Mouse (Mus musculus): ENCODE results near the gene Sephs1.

The Sephs1 gene

DNA sequence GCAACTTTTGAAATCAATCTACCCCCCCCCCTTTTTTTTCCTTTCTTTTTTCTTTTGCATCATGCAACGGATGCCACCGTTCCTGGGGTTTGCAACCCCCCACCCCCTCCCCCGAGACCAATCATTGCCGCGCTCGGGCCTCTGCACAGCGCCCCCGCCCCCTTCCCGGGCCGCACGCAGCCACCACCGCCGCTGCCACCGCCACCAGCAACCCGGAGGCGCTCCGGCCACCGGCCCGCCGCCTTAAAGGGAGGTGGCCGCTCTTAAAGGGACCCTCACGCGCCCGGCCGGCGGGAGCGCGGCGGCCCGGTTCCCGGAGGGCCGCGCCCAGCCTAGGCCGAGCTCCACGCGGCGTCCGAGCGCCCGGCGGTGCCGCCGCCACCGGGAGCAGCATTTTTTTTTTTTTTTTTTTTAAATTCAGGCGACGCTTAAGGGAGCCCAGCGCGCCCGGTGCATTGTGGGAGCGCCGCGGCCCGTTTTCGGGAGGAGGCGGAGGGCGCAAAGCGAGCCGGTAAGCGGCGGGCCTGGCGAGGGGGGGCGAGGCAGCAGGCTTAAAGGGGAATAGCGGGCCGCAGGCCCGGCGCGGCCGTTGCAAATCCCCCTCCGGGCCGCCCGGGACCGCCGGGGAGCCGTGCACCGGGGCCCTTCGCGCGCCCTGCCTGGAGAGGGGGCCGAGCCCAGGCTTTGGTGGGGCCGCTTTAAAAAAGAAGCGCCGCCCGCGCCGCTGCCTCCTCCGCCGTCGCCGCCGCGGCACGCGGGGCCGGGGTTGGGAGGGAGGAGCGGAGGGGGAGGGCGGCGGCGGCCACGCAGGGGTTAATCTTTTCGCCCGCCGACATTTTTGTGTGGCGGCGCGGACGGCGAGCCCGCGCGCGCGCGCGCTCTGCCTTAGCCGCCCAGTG, at the start of gene Sephs1:
Sephs1 (plus strand) TSS at position 215 of the 899 bp plus-strand sequence.
- peak; percentile 85 for DNase-seq (ENCODE audit: low read depth, low spot score)

DNA sequence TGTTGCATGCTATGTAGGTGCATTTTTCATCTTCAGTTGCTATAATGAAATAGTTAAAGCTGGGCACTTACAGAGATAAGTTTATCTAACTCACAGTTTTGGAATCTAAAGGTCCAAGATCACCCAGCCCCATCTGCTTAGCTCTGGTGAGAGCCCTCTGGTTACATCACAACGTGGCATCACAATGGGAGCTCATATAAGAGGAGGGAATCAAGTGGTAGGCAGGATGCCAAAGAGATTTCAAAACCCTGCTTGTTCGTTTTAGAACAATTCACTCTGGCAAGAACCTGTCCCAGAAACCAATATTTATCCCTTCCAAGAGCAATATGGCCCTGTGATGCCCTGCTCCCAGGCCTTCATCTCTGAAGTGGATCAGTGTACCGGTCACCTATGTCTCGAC, 49.2 kb upstream of the Sephs1 start:
- DNase-seq (ENCODE audit: low read depth, low spot score): no peak

DNA sequence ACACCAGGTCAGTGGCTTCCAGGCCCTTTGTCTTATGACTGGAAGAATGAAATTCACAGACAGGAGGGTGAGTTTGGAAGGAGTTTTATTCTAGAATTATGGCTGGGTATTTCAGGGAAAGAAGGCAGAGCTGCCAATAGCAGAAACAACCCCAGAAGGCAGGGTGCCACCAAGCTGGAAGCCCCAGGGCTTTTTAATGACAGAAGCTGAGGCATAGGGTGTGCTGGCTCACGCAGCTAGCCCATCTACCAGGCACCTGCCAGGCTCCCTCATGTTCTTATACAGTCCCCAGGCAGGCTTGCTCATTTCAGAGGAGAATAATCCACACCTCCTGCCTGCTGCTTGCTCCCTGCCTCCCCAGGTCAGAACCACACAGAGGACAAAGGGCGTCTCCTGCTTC, 31.9 kb upstream of the Sephs1 start:
- no peak for DNase-seq (ENCODE audit: low read depth, low spot score)

DNA sequence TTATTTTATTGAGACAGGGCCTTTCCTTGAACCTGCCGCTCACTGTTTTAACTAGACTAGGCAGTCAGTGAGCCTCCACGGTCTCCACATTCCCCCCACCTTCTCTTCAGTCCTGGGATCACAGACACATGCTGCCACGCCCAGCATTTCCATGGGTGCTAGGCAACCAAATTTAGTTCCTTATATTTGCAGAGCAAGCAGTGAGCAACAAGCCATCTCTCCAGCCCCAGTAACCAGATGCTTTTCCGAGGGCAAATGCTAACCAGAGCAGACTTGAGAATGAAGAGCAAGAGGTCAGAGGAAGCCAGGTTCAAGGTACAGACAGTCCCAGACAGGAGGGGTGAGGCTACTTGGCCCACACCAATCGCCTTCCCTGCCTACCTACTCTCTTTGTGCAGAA, 24.2 kb upstream of the Sephs1 start:
- DNase-seq (ENCODE audit: low read depth, low spot score): no peak

DNA sequence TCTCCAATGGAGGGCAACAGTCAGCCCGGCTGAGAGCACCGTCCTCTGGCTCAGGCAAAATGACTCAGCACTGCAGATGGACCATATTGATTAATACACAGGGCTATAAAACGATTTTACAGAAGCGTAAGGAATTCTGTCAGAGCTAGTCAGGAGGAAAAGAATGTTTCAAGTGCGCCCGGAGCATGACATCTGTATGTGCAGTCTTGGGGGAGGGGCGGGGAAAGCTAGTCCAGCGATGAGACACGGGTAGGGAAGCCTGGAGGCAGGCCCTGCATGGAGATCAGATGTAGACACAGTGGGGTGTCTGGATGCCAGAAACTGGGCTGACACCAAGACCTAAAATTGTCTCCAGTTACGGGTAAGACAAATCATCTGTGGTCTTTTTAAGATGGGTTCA, 23.2 kb upstream of the Sephs1 start:
- DNase-seq (ENCODE audit: low read depth, low spot score): no peak

DNA sequence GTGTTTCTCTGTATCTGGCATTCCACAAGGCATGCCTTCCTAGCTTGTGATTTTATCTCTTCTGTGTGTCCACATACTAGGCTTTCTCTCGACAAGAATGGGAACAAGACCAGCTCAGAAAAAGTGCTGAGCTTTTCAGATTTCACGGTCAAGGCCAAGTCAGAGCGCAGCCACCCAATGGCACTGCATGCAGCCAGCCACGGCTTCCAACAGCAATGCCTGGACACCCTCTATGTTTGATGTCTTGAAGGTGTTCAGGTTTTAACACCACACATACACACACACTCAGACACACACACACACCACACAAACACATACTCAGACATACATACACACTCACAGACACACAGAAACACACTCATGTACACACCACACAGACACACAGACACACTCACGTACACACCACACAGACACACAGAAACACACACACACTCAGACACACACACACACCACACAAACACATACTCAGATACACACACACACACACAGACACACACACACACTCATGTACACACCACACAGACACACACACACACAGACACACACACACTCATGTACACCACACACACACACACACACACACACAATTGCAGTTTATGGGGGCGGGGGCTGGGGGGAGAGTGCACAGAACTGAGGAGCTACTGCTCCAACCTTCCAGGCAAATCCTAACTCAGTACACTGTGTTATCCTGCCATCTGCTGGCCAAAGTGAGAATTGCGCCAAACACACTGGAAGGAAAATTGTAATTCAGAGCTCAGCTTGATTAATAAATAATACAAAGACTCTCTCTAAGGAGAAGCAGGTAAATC, 17.2 kb upstream of the Sephs1 start:
- peak; percentile 81 for DNase-seq (ENCODE audit: low read depth, low spot score)

DNA sequence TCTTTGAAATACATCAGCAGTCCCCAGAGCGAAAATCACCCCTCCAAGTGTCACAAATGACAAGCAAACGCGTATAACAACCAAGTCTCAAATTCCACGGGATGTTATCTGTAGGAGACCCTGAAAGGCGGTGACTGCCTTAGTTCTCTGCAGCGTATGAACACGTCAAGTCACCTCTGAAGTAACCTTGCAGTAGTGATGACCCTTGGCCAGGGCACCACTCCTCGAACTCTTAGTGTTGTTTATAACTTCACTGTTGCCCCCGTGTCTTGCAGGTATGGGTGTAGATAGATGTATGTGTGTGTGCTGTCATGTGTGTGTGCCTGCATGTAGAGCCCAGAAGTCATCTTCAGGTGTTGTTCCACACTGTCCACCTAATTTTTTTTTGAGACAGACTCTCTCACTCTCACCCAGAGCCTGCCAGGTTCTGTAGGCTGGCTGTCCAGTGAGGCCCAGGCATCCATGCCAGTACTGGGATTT, 16.5 kb upstream of the Sephs1 start:
- no peak for DNase-seq (ENCODE audit: low read depth, low spot score)

DNA sequence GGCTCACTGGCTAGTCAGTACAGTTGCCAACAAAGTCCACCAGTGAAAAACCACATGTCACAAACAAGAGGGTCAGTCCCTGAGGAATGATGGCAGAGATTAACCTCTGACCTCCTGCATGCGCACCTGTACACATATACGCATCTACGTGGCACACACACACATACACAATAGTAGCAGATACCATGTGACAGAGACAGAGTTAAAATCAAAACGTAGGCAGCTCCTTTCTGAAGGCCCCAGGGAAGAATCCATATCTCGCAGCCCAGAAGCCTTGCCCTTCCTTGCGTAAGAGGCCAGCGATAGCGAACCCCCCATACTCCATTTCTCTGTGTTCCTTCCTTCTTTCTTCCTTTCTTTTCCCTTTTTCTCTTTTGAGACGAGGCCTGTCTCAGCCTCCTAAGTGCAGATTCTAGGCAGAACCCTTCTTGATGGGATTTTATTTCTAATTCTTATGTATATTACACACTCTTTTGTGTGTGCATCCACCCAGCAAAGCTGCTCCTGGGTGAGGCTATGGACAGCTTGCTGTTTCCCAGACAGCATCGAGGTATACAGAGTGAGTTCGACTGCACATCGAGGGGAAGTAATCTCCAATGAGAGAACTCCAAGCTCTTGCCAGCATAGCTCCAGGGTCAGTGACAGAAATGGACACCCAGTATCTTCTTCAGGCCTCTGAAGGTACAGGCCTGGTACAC, 13.2 kb upstream of the Sephs1 start:
- no peak for DNase-seq (ENCODE audit: low read depth, low spot score)

DNA sequence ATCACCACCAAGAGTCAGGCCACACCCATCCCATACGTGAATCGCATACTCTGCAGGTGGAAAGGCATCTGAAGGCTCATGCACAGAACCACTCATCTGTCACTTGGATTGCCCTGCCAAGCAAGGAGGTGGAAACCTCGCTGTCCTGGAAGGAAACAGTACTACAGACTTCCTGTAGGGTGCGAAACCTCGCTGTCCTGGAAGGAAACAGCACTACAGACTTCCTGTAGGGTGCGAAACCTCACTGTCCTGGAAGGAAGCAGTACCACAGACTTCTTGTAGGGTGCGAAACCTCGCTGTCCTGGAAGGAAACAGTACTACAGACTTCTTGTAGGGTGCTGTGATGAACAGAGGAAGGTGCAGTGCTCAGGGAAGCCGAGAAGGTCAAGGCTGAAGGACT, 8.6 kb upstream of the Sephs1 start:
- DNase-seq (ENCODE audit: low read depth, low spot score): no peak

DNA sequence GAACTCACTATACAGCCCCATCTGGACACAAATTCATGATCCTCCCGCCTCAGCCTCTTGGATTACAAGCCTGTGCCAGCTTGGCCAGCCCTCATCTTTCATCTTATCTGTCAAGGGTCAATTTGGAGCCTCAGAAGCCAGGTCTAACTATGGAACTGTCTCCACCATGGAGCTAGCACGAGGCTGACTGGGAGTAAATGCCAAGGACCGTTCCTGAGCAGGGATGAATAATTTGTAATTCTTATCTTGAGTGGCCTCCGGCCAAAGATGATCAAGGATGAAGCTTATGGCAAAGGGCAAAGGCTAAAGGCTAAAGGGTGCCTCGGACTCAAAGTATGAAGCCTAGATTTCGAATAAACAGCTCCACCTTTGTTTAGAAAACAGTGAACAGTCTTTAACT, 8.0 kb upstream of the Sephs1 start:
- DNase-seq (ENCODE audit: low read depth, low spot score): no peak

DNA sequence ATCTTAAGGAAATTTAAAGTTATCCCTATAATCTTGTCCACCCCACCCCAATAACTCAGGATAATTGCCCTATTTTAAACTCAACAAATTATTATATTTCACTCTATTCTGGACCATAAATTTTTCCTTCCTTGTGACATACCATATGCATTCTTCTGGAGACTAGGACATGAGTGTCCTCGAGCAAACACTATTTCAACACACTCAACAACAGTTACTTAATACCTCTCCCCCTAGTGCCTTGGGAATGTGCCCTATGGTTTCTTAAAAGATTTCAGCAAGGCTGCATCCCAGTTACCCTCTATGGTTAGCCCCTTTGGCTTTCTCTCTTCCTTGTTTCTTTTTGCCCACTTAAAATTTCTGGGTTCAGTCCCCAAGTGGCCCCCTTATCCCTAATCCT, 6.3 kb upstream of the Sephs1 start:
- no peak for DNase-seq (ENCODE audit: low read depth, low spot score)

DNA sequence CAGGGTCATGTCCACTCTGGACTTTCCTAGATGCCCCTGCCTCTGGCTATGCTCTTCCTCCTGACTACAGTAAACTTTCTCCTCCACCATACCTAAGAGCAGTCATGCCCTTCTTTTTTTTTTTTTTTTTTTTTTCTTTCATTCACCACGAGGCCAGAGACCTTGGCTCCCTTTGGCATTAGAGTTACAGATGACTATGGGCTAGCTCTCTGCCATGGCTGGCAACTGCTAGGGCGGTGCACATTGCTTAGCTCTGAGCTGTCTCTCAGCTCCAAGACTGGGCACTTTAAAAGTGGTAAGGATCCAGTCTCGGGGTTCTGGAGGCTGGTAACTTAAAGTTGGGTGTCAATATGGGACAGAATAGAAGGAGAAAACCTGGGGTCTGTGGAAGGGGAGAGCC, 5.2 kb upstream of the Sephs1 start:
- DNase-seq (ENCODE audit: low read depth, low spot score): no peak

DNA sequence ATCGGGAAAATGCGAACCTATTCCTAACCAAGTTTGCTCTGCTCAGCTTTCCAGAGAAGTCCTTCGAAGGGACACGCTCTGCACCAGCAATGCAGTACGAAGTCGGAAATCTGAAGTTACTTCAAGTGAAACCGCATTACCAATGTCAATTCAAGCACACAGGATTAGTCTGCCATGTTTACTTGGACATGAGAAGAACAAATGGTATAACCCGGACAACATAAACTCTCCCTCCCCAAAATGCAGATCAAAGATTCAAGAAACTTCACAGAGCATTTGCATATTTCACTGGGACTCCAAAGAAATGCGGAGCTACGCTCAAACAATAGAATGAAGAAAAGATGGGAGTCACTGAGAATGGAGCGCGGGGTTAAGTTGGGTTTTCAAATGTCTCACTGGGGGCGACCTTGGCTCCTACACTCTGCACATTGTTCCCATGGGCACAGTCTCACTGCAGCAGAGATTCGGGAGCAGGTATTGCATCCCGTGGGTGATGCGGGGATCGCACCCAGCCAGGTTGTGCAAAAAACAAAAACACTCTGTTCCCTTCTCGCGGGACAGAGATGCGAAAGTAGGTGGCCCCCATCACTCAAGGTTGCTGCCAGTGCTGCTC, 521 bp upstream of the Sephs1 start:
- DNase-seq (ENCODE audit: low read depth, low spot score): no peak

DNA sequence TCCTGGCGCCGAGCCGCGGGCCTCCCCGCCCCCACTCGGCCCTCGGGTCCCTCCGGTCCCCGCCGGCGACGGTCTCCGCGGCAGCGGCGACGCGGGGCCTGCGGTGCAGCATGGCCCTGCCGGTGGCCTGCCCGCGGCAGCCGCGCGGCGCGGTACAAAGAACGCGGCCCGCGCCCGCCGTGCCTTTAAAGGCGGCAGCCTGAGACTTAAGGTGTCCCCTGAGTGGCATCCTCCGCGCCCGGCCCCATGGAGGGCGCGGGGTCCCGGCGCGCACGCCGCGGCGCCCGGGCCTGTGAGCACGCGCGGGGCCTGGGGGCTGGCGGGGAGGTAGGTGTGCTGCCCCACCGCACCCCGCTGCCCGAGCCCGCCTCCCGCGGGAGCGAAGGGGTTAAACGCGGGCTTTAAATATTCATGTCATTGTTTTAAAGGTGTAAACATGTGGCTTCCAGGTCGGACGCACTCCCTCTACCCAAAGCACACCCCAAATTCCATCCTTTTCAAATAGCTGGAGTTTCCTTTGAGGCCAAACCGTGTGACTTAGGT, 956 bp downstream of the Sephs1 start:
- DNase-seq (ENCODE audit: low read depth, low spot score): peak; percentile 75

DNA sequence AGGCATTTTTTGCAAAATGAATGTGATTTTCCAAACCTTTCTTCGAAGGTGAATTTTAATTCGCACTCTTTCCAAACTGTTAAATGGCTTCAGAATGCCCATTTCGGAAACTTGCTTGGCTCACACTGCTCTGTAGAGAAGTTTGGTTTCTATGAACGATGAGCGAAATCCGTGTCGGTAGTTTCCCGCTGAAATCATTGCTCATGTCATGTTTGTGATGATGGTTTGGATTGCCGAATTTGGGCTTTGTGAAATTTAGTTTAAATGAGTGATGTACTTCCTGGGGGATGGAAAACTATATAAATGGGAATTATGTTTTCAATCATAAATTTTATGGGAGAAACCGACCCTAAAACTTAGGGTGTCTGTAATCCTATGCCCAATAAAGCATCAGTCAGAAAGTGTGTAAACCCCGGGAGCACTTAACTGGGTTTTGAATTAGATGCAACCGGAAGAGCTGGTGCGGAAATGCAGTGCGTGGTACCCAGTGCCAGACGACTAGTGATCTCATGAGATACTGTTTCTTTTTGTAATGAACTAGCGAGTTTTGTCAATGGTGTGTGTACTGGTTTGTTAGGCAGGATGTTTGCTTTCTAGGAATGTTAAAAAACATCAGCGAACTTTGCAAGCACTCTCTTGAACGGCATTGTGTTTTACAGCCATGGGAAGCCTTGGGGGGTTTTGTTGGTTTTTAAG, 1.8 kb downstream of the Sephs1 start:
- no peak for DNase-seq (ENCODE audit: low read depth, low spot score)

DNA sequence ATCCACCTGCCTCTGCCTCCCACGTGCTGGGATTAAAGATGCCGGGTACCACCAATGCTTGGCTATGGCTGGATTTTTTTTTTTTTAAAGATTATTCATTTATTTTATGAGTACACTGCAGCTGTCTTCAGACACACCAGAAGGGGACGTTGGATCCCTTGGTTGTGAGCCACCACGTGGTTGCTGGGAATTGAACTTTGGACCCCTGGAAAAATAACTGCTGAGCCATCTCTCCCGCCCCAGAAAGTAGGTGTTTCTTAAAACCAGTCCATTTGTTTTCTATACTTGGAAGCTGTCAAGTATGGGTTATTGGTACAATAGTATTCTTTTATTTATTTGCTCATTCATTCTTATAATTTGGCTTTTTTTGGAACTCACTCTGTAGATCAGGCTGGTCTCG, 5.5 kb downstream of the Sephs1 start:
- DNase-seq (ENCODE audit: low read depth, low spot score): no peak

DNA sequence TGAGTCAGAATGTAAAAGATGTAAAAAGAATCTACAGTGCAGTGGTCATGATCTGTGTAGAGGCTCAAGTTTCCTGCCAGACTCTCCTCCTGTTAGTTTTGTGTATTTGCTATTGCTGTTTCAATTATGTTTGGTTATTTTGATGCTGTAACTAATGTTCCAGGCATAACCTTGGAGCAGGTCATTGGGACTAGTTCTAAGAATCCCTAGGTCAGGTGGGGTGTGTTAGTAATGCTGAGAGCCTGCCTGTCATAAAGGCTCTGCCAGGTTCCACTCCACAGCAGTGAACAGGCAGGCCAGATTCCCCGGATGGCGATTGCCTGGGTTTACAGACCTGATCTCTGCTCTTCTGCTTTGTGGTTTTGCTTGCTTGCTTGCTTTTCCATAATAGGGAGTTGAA, 14.2 kb downstream of the Sephs1 start:
- DNase-seq (ENCODE audit: low read depth, low spot score): no peak

DNA sequence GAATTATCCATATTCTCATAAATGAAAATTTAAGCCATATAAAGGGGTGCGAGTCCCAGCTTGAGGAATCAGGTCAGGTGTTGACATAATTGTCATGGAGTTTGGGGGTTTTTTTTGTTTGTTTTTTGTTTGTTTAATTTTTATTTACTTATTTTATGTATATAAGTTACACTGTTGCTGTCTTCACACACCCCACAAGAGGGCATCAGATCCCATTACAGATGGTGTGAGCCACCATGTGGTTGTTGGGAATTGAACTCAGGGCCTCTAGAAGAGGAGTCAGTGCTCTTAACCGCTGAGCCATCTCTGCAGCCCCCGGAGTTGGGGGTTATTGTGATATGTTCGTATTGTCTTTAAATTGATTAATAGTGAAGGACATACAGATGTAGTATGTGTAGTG, 15.6 kb downstream of the Sephs1 start:
- no peak for DNase-seq (ENCODE audit: low read depth, low spot score)

DNA sequence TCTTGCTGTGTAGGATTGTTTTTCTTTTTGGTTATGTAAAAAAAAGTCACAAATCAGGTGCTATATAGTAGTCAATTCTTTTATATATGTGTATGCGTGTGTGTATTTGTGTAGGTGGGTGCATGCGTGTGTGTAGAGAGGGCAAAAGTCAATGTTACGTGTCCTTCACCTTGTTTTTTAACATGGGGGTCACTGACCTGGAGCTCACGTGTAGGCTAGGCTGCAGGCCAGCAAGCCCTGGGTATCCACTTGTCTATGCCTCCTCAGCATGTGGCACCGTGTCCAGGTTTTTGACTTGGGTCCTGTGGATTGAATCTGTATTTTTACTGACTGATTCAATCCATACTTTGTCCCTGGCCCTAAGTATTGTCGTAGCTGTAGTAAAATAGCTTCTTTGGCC, 19.3 kb downstream of the Sephs1 start:
- no peak for DNase-seq (ENCODE audit: low read depth, low spot score)

DNA sequence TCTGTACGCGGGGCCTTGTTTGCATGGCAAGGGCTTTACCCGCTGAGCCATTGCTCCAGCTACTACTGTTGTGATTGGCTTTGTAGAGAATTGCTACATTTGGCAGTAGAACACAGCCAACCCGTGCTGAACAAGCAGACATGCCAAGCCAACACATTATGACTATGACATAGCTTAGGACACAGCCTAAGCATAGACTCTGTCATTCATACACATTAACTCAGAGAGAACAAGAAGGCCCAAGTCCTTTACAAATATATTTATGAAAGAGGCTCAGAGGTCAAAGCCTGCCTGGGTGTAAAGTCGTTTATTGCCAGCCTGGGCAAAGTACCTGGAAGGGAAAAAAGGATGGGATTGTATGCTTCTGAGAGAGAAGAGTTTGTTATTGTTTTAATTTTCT, 21.0 kb downstream of the Sephs1 start:
- DNase-seq (ENCODE audit: low read depth, low spot score): no peak

DNA sequence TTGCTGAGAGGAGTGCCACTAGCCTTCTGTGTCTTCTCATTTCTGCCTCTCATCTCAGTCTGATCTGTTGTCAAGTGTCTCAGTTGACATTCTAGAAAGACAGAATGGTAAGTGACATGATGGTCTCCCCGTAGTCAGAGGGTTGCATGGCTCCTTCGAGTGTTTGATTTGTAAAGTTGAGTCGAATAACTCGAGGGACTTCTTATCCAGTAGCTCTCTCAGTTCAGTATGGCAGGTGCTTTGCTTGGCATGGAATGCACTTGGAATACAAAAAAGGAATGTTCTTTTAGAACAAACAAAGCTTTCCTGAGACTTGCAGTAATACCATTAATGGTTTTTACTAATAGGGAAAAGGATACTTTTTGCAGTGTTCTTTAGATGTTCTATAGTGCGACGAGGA, 25.8 kb downstream of the Sephs1 start:
- DNase-seq (ENCODE audit: low read depth, low spot score): no peak

Data from mesoderm, embryonic 11.5 days (tissue).